Mouse (Mus musculus) skeletal muscle tissue, adult 2 months (tissue): ENCODE data around the gene Efcab11.
"Not testable (repeated sequence)": the region's sequence is repeated elsewhere in the genome, so short reads cannot be mapped to it uniquely, and the experiment has no call there.

ENCODE experiments used
- DNase-seq: peaks from one replicate; pipeline ENCODE4 v3.0.0-alpha.2; 2012; ENCODE audit warnings: low read depth, low spot score

The Efcab11 gene

DNA sequence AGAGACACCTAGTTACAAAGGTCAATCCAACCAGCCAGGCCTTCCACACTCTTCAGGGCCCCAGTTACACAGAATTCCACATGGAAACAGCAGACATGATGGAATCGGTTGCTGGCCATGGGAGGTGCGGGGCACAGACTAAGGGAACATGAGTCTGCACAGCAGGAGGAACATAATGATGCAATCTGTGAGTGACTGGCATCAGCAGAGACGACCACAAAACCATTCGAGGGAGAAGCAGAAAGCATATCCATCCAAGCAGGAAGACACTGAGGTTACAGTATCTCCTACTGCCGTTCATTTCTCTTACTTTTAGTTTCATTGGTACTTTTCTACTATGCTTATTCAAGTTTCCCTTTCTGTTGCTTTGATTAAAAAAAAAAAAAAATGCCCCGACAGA is 9.6 kb downstream of the Efcab11 start:
- DNase-seq = no peak

DNA sequence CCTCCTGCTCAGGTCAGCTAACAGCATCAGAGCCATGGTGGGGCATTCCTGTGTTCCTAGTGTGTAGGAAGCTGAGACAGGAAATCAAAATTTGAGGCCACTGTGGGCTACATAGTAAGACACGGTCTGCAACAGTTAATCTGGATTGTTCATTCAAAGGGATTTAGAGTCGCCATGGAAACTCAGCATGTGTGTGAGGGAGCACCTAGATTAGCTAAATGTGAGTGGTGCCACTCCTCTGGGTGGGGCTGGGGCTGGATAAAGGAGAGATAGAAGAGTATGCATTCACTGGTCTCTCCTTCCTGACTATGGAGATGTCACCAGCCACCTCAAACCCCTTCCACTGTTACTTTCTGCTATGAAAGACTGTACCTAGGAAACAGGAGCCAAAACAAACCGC is 10.8 kb downstream of the Efcab11 start:
- DNase-seq = no peak

DNA sequence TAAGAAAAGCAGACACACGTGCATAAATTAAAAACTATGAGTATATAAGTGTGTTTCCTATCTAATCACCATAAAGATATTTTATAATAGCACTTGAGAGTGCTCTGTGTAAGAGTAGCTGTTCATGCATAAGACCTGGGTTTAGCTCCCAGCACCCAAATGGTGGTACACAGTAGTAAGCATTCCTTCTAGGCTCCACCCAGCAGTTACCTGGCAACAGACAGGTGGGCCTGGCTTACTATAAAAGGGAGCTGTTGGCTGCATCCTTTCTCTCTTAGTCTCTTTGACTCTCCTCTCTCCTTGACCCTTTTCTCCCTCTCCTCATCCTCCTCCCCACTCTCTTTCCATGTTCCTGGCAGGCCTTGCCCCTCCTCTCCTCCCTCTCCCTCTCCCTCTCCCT is 15.4 kb downstream of the Efcab11 start:
- DNase-seq = no peak

DNA sequence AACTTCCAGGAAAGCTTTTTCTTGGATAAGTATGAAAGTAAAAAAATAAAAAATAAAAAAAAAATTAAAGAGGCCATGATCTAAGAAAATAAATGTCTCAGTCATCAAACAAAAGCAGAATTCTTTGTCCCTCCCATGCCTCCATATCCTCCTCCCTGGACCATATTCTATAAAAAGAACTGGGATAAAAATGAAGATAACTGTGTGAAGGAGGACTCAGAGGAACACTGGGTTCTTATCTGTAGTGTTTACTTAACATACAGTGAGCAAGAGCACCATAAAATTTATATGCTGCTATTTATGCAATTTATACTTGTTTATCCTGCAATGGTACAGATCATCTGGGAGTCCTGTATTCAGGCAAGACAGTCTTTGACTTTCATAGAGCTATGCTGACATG is 19.6 kb downstream of the Efcab11 start:
- DNase-seq = no peak

DNA sequence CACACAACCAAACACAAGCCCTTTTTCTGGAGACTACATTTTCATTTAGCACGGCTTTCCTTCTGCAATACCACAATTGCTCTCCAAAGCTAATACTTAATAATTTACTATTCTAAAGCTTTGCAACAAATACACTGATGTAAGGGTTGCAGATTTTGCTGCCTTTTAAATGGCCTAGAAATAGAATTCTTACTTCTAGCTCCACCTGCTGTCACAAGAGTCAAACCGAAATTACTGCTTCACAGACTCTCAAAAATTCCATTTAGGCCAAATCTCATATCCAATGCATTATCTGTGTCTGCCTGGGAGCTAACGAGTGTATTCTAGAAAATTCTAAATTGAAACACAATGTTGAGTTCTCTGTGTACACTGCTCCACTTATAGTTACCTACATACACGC is 23.3 kb downstream of the Efcab11 start:
- no peak for DNase-seq

DNA sequence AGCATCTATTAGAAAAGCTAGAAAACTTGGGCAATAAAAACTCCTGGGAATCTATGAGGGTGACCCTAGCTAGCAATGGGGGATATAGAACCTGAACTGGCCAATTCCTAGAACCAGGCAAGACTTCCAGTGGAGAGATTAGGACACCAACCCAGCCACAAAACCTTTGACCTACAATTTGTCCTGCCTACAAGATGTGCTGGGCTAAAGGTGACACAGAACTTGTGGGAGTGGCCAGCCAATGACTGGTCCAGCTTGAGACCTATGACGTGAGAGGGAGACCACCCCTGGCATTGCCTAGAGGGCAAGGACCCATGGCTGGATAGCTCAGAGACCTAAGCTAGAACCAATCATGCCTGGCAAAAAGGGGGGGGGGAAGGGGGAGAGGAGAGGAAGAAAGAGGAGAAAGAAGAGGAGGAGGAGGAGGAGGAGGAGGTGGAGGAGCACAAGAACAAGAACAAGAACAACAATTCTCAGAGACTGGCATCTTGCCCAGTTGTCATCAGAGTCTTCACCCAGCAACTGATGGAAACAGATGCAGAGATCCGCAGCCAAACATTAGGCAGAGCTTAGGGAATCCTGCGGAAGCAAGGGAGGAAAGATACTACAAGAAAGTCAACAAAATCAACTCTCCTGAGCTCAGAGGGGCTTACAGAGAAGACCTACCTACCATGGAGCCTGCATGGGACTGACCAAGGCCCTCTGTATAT is 24.7 kb downstream of the Efcab11 start:
- no peak for DNase-seq

DNA sequence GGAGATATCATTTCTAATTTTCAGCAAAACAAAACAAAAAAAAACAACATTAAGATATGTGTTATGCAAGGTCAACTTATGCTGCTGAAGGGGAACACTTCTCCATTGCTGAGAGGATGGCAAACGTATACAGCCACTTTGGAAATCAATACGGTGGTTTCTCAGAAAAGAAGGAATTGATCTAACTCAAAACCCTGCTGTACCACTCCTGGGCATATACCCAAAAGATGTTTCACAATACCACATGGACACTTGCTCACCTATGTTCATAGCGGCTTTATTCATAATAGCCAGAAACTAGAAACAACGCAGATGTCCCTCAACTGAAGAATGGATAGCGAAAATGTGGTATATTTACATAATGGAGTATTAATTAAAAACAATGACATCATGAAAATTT is 25.6 kb downstream of the Efcab11 start:
- DNase-seq = no peak

DNA sequence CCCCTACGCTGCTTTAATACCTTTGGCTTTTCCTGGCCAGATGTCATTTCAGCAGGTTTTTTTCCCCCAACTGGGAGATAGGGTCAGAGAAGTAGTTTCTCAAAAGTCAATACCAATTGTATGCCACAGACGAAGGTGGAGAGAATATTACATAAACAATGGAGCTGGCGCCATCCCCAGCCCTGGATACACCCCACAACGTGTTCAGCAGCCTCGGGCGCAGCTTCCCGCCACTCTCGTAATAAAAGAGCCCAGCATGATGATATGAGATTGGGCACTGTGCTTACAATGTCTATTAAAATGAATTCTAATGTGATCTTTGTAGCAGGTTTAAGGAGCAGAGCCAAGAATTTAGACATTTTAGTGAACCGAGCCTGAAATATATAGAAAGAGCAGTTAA is 28.2 kb downstream of the Efcab11 start:
- DNase-seq = no peak

DNA sequence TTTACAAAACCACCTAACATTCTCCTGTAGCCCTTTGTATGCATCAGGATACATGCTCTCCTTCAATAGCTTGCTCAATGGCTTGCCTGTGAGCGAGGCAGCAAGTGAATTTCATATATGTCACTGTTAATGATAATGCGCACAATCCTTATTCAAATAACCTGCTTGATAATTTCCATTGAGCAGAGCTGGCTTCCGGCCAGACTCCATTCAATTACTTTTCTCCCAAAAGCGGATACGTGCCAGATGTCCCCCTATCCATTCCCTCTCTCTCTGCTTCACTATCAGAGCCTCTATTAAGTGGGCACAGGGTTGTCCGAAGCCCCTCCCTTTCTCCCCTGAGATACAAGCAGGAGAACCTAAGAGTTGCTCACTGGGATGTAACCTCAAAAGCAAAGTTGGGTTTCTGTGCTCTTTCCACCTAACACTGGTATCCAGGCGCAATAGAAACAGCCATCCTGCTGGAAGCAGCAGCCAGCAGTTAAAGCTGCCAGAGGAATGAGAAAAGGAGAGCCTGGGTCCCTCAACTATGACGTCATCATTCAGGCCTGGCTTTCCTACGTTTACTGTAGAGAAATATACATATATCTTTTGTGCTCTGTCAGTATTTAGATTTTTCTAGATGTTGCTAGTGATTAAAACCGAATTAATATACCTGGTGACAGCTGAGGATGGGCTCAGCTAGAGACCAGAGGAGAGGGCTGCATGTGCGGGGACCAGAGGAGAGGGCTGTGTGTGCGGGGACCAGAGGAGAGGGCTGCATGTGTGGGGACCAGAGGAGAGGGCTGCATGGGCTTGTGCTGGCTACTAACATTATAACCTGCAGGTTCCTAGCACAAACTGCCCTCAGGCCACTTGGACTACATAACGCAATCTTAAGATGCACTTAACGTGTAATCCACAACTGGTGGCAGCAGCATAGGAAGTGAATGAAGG is 30.6 kb downstream of the Efcab11 start:
- no peak for DNase-seq

DNA sequence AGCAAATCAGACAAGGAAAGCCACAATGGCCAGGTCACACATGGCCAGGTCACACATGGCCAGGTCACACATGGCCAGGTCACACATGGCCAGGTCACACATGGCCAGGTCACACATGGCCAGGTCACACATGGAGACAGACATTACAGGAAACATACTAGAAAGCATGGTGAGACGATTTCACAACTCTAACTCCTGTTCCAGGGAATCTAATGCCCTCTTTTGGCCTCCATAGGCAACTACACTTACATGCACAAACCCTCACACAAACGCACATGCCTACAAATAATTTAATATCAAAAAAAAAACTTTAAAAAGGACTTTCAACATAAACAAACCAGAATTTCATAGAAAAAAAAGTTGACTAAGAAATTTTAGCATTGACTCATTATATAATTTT is 34.2 kb downstream of the Efcab11 start:
- no peak for DNase-seq

DNA sequence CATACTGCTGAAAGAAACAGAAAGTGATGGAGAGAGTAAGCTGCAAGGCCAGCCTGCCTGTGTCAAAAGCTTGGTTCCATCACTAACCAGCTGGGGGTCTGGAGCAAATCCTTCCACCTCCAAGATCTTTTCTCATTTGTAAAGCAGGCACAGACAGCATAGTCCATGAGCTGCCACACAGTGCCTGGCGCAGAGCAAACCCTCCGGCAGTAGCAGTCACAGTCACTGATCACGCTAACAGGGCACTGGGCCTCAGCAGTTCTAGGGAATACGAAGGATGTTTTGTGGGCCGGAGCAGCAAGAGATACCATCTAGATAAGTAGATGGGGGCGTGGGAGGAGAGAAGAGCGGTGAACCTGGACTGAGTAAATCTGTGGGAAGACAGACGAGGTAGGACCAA is 39.3 kb downstream of the Efcab11 start:
- DNase-seq = no peak

DNA sequence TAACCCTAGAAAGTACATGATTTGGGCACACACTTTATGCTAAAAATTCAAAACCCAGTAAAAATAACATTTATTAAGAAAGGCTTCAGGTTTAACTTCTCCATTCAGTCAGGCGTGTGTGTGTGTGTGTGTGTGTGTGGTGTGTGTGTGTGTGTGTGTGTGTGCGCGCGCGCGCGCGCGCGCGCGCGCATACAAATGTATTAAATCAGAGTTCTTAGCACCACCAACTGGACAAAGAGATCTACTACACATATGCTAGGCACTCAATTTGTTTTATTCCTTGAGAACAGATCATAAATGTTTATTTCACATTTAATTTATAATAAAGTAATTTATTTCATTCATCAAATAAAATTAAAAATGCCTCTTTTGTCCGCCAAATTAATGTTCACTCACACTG is 45.5 kb downstream of the Efcab11 start:
- DNase-seq = peak; percentile 12

DNA sequence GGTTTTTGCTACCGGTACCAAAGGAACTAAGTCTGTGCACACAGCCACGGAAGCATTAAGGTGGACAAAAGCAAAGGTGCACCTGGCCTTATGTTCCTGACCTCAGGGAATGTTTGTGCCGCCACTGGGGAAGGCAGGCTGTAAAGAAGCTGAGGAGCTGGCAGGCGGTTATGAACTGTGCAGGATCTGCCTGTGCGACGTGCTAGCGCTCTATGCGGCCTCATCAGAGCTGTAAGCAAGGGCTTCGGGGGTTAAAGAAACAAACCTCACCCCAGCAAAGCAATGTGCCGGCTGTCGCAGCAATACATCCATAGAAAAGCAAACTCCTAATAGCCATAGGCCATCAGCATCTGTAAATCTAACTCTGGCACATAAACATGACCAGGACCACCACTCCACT is 46.1 kb downstream of the Efcab11 start:
- DNase-seq = no peak

DNA sequence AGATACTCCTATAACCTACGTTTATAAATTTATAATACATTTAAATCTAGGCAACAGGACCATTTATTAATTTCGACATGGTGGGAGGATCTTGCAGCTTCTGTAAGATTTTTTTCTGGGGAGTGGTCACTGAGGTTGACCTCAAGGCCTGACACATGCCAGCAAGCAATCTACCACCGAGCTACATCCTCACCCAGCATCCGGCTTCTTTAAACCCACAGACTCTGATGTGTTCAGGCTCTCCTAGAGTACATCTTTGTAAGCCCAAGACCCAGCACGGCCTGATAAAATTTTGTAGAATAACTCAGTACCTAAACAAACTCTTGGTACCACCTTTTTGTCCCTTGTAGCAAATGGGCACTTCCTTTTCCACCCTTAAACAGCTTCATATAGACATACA is 46.7 kb downstream of the Efcab11 start:
- no peak for DNase-seq

DNA sequence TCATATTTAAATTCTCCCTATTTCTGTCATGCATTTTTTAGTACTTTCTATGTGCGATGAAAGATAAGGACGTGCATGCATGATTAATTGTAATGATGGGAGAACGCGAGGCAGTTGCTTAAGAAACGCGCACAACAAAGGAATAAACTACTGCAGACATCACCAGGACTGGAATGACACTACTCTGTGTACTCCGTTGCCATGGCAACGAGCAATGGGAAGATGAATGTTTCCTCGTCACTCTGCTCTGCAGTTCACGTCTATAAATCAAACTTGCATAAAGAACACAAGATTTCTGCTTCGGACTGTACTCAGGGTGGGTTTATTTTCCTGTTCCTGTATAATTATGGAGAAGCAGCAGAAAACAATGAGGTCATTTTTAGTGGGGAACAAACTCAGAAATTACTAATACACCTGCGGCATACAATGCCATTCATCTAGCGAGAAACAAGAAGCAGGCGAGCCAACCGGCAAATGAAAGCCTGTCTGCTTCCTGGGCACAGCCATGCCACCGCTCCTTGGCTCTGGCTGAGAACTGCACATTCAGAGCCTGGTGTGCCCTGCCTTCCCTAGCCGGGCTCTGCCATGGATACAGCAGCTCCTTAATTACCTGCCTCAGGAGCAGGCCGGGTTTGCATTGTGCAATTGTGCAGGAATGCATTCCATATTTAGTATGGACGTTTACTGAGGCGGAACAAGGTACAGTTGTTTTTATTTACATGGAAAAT is 47.7 kb downstream of the Efcab11 start:
- DNase-seq = peak; percentile 46

DNA sequence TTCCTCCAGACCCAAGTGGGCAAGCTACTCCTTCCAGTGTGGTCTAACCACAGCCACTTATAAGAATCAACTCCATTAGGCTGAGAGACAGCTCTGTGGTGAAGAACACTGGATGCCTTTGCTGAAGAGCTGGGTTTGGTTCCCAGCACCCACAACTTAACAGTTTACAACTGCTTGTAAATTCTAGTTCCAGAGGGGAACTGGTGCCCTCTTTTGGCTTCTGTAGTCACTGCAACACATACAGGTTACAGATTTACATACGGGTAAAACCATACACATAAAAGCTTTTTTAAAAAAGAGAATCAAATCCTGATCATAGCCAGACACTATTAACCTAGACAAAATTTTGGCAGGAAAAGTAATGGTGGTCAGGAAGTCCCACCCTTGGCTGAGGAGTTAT is 50.8 kb downstream of the Efcab11 start:
- no peak for DNase-seq

DNA sequence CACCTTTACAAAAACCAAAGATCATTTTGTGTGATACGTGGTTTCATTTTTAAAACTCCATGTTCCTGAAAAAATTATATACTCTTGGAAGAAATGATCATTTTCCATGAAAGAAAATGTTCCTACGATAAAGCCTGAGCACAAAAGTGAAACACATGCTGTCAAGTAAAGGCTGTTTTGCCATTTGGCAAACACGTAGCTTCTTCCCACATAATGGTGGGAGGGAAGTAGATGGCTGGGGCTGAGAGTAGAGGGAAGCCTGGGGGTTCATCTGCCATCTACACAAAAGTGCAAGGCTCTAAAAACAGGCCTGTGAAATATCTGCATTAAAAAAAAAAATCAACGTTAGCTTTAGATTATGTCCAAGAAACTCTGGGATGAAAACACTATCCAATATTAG is 61.6 kb downstream of the Efcab11 start:
- DNase-seq = no peak

DNA sequence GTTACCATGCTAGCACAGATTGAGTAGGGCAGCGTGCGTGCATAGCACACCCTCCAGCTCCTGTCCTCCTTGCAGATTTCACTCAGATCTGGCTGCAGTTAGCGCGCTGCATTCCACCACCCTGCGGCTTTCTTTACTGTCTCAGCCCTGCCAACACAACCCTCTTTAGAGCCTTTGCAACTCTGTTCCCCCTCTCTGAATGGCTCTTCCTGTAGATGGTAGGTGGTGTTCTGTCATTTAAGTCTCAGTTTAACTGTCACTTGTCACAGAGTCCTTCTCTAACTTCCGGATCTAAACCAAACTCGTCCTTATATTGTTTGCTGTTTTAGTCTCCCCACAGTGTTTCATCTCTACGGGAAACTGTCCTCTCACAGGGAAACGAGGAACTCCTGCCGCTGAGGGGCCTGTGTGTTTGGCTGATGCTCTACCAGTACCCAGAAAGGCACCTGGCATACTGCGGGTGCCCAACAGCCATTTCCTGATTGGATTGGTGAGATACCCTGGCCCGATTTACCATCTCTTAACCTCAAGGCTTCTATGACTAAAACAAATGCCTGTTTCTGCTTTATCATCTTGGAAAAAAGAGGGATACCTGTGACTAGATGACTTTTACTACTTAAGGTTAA is 62.8 kb downstream of the Efcab11 start:
- DNase-seq = no peak

DNA sequence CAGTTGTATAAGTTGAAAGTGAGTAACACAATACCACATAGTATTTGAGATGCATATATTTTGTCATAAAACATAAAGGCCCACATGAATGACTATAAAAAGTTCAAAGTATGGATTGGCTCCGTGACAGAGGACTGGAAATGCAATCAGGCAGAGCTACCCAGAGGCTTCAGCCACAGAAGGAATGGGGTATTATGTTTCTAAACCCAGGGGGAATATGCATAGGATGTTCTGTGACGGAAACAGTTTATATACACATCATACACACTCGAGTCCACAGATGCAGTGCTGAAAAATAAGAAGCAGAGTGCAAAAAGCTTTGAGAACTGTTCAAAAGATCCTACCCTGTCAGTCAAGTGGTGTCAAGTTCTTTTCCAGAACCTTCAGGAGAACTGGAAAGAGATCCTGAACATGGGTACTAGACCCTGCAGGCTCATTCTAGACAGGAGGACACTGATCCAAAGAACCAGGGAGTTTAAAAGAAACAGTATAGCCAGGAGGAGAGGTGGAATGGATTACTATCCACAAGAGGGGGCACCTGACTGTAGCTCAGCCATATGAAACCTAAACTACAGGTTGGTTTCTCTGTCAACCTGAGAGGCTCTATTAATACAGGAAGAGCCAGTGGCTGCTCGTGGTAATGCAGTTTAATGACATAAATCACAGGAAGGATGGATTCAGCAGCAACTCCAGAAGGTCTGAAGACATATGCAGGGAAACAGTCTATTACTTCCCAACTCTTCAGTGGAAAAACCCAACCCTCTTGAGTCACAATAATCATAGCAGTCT is 64.9 kb downstream of the Efcab11 start:
- no peak for DNase-seq

DNA sequence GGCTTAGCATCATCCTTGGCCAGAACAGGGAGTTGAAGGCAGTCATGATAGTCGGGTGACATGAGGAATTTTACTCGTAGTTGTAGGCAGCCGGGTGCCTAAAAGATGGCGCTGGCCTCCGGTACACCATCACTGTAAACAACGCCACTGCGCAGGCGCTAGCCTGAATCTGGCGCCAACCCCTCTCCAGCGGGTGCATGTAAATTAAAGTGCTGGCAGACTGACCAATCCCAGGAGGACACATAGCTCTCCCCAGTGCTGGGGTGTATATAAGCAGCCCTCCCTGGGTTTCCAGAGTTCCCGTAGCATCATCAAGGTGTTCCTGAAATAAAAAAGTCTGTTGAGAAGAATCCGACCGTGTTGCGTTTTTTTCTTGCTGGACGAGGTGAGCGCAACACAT is 66.2 kb downstream of the Efcab11 start:
- not testable (repeated sequence) for DNase-seq

DNA sequence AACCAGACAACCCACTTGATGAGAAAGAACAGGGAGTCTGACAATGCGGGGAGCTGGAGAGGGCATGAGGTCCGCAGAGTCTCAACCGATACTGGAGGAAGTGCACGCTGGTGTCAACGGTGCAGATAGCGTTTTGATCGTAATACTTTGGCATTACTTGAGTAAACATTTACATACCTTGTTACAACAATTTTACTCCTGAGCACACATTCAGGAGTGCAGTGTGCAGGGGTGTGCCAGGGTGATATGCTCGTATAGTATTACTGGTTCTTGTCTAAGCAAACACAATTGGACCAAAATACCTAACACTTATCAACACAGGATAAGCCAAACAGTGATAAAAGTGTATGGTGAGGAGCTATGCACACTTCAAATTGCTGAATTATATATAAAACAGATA is 69.0 kb downstream of the Efcab11 start:
- DNase-seq = no peak
